Mouse (Mus musculus) retina, postnatal 7 days (tissue): ENCODE results near the gene Snrnp40.

Experiments
- DNase-seq: peaks from one replicate; pipeline ENCODE4 v3.0.0-alpha.2; 2012; ENCODE audit warnings: low read depth, low spot score

Snrnp40 gene

DNA sequence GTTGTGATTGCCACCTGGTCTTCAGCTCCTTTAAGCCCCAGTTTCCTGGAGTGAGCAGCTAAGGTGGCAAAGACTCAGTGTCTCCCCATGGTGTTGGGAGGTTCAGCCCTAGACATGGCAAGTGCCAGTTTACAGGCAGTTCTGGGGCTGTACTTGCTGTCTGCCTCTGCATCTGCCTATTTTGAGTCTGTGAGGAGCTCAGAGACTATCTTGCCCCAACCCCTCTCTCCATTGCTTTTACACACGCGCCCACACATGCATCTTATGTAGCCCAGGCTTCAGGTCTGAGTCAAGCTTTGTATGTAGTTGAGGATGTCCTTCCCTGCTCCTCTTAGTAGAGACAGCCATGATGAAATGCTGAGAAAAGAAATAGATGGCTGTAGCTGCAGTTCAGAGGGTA lies 19.2 kb downstream of the Snrnp40 start:
- no peak for DNase-seq

DNA sequence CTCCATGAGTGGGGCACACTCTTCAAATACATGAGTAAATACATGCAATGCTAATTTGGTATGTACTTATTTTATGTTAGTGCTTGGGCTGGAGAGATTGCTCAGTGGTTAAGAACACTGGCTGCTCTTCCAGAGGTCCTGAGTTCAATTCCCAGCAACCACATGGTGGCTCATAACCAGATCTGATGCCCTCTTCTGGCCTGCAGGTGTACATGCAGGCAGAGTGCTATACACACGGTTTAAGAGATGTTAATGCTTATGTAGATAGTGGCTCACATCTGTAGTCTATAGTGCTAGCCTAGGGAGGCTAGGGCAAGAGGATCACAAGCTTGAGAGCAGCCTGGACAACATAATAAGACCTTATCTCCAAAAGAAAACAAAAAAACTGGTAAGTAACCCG lies 20.5 kb downstream of the Snrnp40 start:
- DNase-seq = no peak

DNA sequence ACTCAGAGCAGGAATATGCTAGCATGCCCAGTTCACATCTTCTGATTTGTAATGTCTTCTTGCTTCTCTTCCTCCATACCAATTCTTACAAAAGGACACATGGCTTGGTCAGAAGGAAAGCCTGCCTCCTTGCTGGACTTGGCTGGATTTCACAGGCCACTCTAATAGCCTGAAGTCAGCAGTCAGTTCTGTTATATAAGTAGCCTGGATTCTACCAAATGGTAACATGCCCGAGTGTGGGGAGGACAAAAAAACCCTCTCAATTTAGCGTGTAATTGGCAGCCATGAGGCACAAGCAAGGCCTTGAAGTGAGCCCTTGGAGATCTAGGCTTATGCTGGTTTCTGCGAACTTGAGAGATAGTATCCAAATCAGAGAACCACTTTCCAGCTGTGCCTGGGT lies 27.3 kb downstream of the Snrnp40 start:
- no peak for DNase-seq

DNA sequence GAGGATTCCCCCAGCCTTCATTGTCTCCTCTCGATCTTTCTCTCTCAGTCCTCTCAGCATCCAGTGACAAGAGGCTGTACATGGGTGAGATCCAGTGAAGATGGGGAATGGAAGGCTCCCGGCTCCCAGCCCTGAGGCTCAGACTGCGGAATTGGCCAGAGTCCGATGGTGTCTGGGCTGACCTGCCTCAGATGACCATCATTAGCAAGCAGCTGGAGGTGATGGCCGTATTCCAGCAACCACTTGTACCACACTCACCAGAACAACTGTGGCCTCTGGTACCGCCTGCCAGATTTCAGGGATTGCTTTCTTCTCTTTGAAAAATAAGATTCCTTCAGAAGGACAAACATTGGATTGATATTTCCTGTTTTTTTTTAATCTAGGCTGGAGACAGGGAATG lies 29.6 kb downstream of the Snrnp40 start:
- DNase-seq = no peak

DNA sequence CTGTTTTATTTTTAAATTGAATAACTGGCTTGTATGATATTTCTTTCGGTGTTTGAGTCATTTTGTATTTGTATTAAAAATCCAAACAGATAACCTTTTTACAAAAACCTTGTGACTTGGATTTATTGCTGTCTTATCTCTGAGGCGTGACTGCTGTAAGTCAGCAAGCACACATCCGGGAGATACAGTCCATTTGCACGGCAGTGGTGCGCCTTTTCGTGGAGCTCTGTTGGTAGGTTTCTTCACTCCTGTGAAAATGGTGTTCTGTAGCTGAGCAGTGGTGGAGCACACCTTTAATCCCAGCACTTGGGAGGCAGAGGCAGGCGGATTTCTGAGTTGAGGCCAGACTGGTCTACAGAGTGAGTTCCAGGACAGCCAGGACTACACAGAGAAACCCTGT lies 30.0 kb downstream of the Snrnp40 start:
- DNase-seq = no peak

DNA sequence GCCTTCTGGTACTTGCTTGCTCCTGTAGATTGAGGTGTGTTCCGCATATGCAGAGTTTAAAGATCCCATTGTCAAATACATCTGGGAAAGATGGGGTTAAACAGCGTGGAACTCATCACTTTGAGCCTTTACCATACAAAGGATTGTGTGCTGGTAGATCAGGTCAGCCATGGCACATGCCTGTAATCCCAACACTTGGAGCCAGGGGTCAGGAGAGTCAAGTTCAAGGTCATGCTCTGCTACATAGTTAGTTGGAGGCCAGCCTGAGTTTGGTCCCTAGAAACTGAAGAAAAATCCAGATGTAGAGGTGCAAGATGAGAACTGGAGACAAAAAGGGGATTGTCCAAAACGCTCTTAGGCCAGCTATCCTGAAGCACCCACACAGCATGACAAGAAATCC lies 31.3 kb downstream of the Snrnp40 start:
- DNase-seq = no peak
